Mouse (Mus musculus) limb, embryonic 14.5 days (tissue): Measurements from ENCODE around the gene Spata25. TPM values are rescaled to one million over a fixed set of nuclear protein-coding genes. Genes with fewer than 3 reads are reported as not detected.

Source experiments
- ATAC-seq: fragments of 200-750 bp; cut with Nextera tagmentation; 2 replicates; pipeline ENCODE4 v1.8.0; 2017; ENCODE audit warnings: low read depth, moderate number of reproducible peaks, moderate TSS enrichment; ENCODE audit not compliant: low FRiP score
- DNase-seq: peaks from one replicate; pipeline ENCODE4 v3.0.0-alpha.2; 2015; ENCODE audit warnings: low spot score
- H3K27ac ChIP-seq: fragments of 300-500 bp; sonication (generic); replicated peaks from 2 replicates; pipeline ENCODE4 v1.5.1; 2014; ENCODE audit warnings: low read depth, mild to moderate bottlenecking, low read length, moderate library complexity, mixed read lengths
- H3K27me3 ChIP-seq: fragments of 300-500 bp; sonication (generic); 2 replicates; pipeline ENCODE4 v1.6.1; 2014; ENCODE audit warnings: low read length, mixed read lengths; ENCODE audit not compliant: control insufficient read depth, insufficient read depth
- H3K36me3 ChIP-seq: fragments of 300-500 bp; sonication (generic); 2 replicates; pipeline ENCODE4 v1.6.1; 2014; ENCODE audit warnings: mild to moderate bottlenecking, low read length, moderate library complexity, mixed read lengths; ENCODE audit not compliant: control insufficient read depth, insufficient read depth
- H3K4me1 ChIP-seq: fragments of 300-500 bp; sonication (generic); 2 replicates; pipeline ENCODE4 v1.6.1; 2014; ENCODE audit warnings: antibody characterized with exemption, low read length, mixed read lengths; ENCODE audit not compliant: control insufficient read depth, insufficient read depth
- H3K4me2 ChIP-seq: fragments of 300-500 bp; sonication (generic); replicated peaks from 2 replicates; pipeline ENCODE4 v1.6.1; 2014; ENCODE audit warnings: low read depth, mild to moderate bottlenecking, low read length, moderate library complexity; ENCODE audit not compliant: severe bottlenecking
- H3K4me3 ChIP-seq: fragments of 300-500 bp; sonication (generic); replicated peaks from 2 replicates; pipeline ENCODE4 v1.5.1; 2014; ENCODE audit warnings: low read length
- H3K9ac ChIP-seq: fragments of 300-500 bp; sonication (generic); 2 replicates; pipeline ENCODE4 v1.6.1; 2014; ENCODE audit warnings: mild to moderate bottlenecking, low read depth, low read length, moderate library complexity; ENCODE audit not compliant: severe bottlenecking
- H3K9me3 ChIP-seq: fragments of 300-500 bp; sonication (generic); 2 replicates; pipeline ENCODE4 v1.6.1; 2016; ENCODE audit warnings: low read length; ENCODE audit not compliant: control insufficient read depth
- POLR2A ChIP-seq: fragments of 200-500 bp; IDR thresholded peaks from 2 replicates; pipeline ENCODE4 v1.8.0; 2012; ENCODE audit warnings: inconsistent platforms, mild to moderate bottlenecking, moderate library complexity, borderline replicate concordance; ENCODE audit not compliant: insufficient read depth, insufficient read length; ENCODE audit errors: extremely low read depth
- WGBS: fragments of 180-500 bp; shearing (Covaris S2); extraction: QIAGEN DNeasy Blood & Tissue Kit; methylation state at CpG from one replicate; pipeline ENCODE4 v1.1.7; 2014; 5-methylcytosine and 5-hydroxymethylcytosine counted together
- polyA plus RNA-seq, 2 experiments: library from polyadenylated mRNA; depleted of rRNA in 1 of 2; stranded (reverse) in 1 of 2; unstranded in 1 of 2; fragments of >200 nt; fragmentation: Nextera tagmentation in 1 of 2; extraction: Ambion mirVana in 1 of 2; gene quantifications; 2 replicates each; pipeline versions ENCODE4 v1.2.1 to v1.2.3; 2012 to 2014

Spata25 gene
- polyA plus RNA-seq, 2 experiments = 0.09 TPM; not detected in 1

- DNase-seq = peak; percentile 91
- no peak overlapping the region for H3K9ac ChIP-seq
- H3K36me3 ChIP-seq = peaks cover 77% of the 10 kb centered on the region
- WGBS = 28% methylated on average over 5 of the region's 5 CpGs
- H3K4me1 ChIP-seq = no peaks in the 10 kb centered on the region
- no peaks in the 10 kb centered on the region for H3K27me3 ChIP-seq
- no peak for TF ChIP-seq POLR2A
- H3K9me3 ChIP-seq = no peaks in the 10 kb centered on the region
- peak; percentile 38; the same call in 1 of the 2 replicates for ATAC-seq
- no peak overlapping the region for H3K27ac ChIP-seq
- H3K4me2 ChIP-seq = no peak overlapping the region
- H3K4me3 ChIP-seq = no peak overlapping the region
Observed at GRCm38 (mm10) chr2:164794293-164794692, 34.0 kb downstream of the Spata25 start.

- peaks cover 79% of the 10 kb centered on the region for H3K36me3 ChIP-seq
- WGBS = 94% methylated on average over 2 of the region's 2 CpGs
- ATAC-seq = no peak
Observed at GRCm38 (mm10) chr2:164793772-164794171, 34.6 kb downstream of the Spata25 start.

GRCm38 (mm10) chr2:164793236-164793635 lies 35.1 kb downstream of the Spata25 start:
- no peak overlapping the region for H3K9ac ChIP-seq
- no peak for TF ChIP-seq POLR2A
- H3K4me1 ChIP-seq = no peaks in the 10 kb centered on the region
- no peak overlapping the region for H3K27ac ChIP-seq
- no peaks in the 10 kb centered on the region for H3K27me3 ChIP-seq
- DNase-seq = peak; percentile 38
- H3K36me3 ChIP-seq = peaks cover 83% of the 10 kb centered on the region
- H3K4me2 ChIP-seq = no peak overlapping the region
- H3K4me3 ChIP-seq = no peak overlapping the region
- H3K9me3 ChIP-seq = no peaks in the 10 kb centered on the region
- 83% methylated on average over 3 of the region's 3 CpGs for WGBS
- ATAC-seq = no peak

More at GRCm38 (mm10) chr2:164793772-164794171, 34.6 kb downstream of the Spata25 start:
- no peak overlapping the region for H3K9ac ChIP-seq
- H3K4me2 ChIP-seq = no peak overlapping the region
- H3K9me3 ChIP-seq = no peaks in the 10 kb centered on the region
- H3K4me3 ChIP-seq = no peak overlapping the region
- H3K4me1 ChIP-seq = no peaks in the 10 kb centered on the region
- H3K27me3 ChIP-seq = no peaks in the 10 kb centered on the region
- no peak for TF ChIP-seq POLR2A
- no peak overlapping the region for H3K27ac ChIP-seq
- DNase-seq = no peak

GRCm38 (mm10) chr2:164792400-164793190 lies 35.7 kb downstream of the Spata25 start:
- no peak overlapping the region for H3K4me3 ChIP-seq
- no peak overlapping the region for H3K9ac ChIP-seq
- no peaks in the 10 kb centered on the region for H3K4me1 ChIP-seq
- H3K27me3 ChIP-seq = no peaks in the 10 kb centered on the region
- WGBS = 94% methylated on average over 12 of the region's 12 CpGs
- no peak overlapping the region for H3K4me2 ChIP-seq
- H3K9me3 ChIP-seq = no peaks in the 10 kb centered on the region
- no peak for TF ChIP-seq POLR2A
- H3K27ac ChIP-seq = no peak overlapping the region
- ATAC-seq (no peak), DNase-seq (no peak)
- peaks cover 79% of the 10 kb centered on the region for H3K36me3 ChIP-seq

- ATAC-seq = no peak
- H3K4me2 ChIP-seq = no peak overlapping the region
- TF ChIP-seq POLR2A = no peak
- WGBS = 97% methylated on average over 18 of the region's 18 CpGs
- DNase-seq = no peak
- no peak overlapping the region for H3K4me3 ChIP-seq
- no peak overlapping the region for H3K27ac ChIP-seq
- H3K9me3 ChIP-seq = no peaks in the 10 kb centered on the region
- peaks cover 5% of the 10 kb centered on the region; the same call in 1 of the 2 replicates for H3K4me1 ChIP-seq
- H3K27me3 ChIP-seq = no peaks in the 10 kb centered on the region
- H3K36me3 ChIP-seq = peaks cover 74% of the 10 kb centered on the region
- no peak overlapping the region for H3K9ac ChIP-seq
Observed at GRCm38 (mm10) chr2:164791841-164792261, 36.5 kb downstream of the Spata25 start.
